In genomic region chr4:25799051-25799475, GRCm38 (mm10) we compare ENCODE assay signal across 8 mouse cellular contexts. TPM values are rescaled to one million over a fixed set of nuclear protein-coding genes. Genes with fewer than 3 reads are reported as not detected.
DNase-seq lines count a peak whose midpoint lies in the region; ATAC-seq and TF ChIP-seq lines count a peak whose summit lies in the region.

No protein-coding gene starts in this region.

- H3K9ac ChIP-seq in forebrain, postnatal 0 days: peak overlapping the region; percentile 93
- H3K9ac ChIP-seq in limb, embryonic 13.5 days: peak overlapping the region; percentile 66

- peak overlapping the region; percentile 63 for H3K4me3 ChIP-seq in heart, embryonic 10.5 days
- peak overlapping the region; percentile 65 for H3K4me3 ChIP-seq in forebrain, postnatal 0 days (ENCODE audit: low read depth, low read length)
- peak overlapping the region; percentile 51 for H3K4me3 ChIP-seq in limb, embryonic 13.5 days

- no peak for DNase-seq in heart, embryonic 10.5 days (ENCODE audit: low spot score)
- DNase-seq in heart, adult 8-10 months (ENCODE audit: low spot score): no peak
- peak; percentile 53 for DNase-seq in ES-CJ7 (ENCODE audit: low read depth, low spot score)
- DNase-seq in forebrain, postnatal 0 days: no peak
- DNase-seq in gastrocnemius, postnatal 25 days: no peak
- no peak for DNase-seq in adrenal gland, adult 18-20 months (ENCODE audit: low spot score in 2 of 2)
- no peak for DNase-seq in lung, postnatal 4 days

- no peaks in the 10 kb centered on the region for H3K9me3 ChIP-seq in heart, embryonic 10.5 days
- H3K9me3 ChIP-seq in forebrain, postnatal 0 days (ENCODE audit: low read length): no peaks in the 10 kb centered on the region
- no peaks in the 10 kb centered on the region for H3K9me3 ChIP-seq in limb, embryonic 13.5 days

- H3K27ac ChIP-seq in heart, embryonic 10.5 days: 0 out of 2 replicates have a peak overlapping the region, but pooled peaks have one; percentile 31
- peak overlapping the region; percentile 93 for H3K27ac ChIP-seq in forebrain, postnatal 0 days (ENCODE audit: low read depth, low read length)
- no peak overlapping the region for H3K27ac ChIP-seq in limb, embryonic 13.5 days

- H3K4me1 ChIP-seq in heart, embryonic 10.5 days: peaks cover 11% of the 10 kb centered on the region; the same call in 1 of the 2 replicates
- no peaks in the 10 kb centered on the region for H3K4me1 ChIP-seq in forebrain, postnatal 0 days (ENCODE audit: insufficient read depth)
- H3K4me1 ChIP-seq in limb, embryonic 13.5 days: peaks cover 11% of the 10 kb centered on the region

- peak; percentile 16; the same call in 1 of the 2 replicates for ATAC-seq in forebrain, postnatal 0 days
- peak; percentile 42; the same call in 1 of the 2 replicates for ATAC-seq in limb, embryonic 13.5 days (ENCODE audit: low FRiP score, low read depth)

- peak overlapping the region; percentile 71 for H3K4me2 ChIP-seq in forebrain, postnatal 0 days (ENCODE audit: low read depth)
- peak overlapping the region; percentile 93 for H3K4me2 ChIP-seq in limb, embryonic 13.5 days (replicated peaks)

- no peak for TF ChIP-seq CTCF in forebrain, postnatal 0 days (IDR thresholded peaks at IDR 0.05; ENCODE audit: low read depth)

- H3K27me3 ChIP-seq in heart, embryonic 10.5 days (ENCODE audit: insufficient read depth, poor library complexity, severe bottlenecking): peaks cover 11% of the 10 kb centered on the region
- no peaks in the 10 kb centered on the region for H3K27me3 ChIP-seq in forebrain, postnatal 0 days (ENCODE audit: insufficient read depth, low read length)
- peaks cover 34% of the 10 kb centered on the region for H3K27me3 ChIP-seq in limb, embryonic 13.5 days

- no peaks in the 10 kb centered on the region for H3K36me3 ChIP-seq in heart, embryonic 10.5 days
- no peaks in the 10 kb centered on the region for H3K36me3 ChIP-seq in forebrain, postnatal 0 days (ENCODE audit: insufficient read depth)
- no peaks in the 10 kb centered on the region for H3K36me3 ChIP-seq in limb, embryonic 13.5 days

- 1% methylated on average over 7 of the region's 7 CpGs for WGBS in heart, embryonic 10.5 days
- WGBS in forebrain, postnatal 0 days: under 1% methylated on average over 7 of the region's 7 CpGs
- under 1% methylated on average over 7 of the region's 7 CpGs for WGBS in limb, embryonic 13.5 days

RNA-seq across cellular contexts. Expression of gene Fut9, which starts 1.0 kb away (rescaled TPM):
- polyA plus RNA-seq in heart, embryonic 10.5 days (2016; fragmentation: Nextera tagmentation; extraction: Ambion mirVana): 0.05 and 0.06 TPM in 2 replicates
- under 1 TPM in 1 of 4 experiments, not detected in 3; 0.03 TPM for total RNA-seq in heart, adult 8-10 months (2022)
- 46.5 and 46.6 TPM in 2 replicates for total RNA-seq in forebrain, postnatal 0 days (2014; rRNA removed)
- polyA plus RNA-seq in forebrain, postnatal 0 days (2015; fragmentation: Nextera tagmentation; extraction: Ambion mirVana): 11.6 and 19.3 TPM in 2 replicates
- 0.25 and 0.26 TPM in 2 replicates for polyA plus RNA-seq in limb, embryonic 13.5 days (2015; fragmentation: Nextera tagmentation; extraction: Ambion mirVana)
- total RNA-seq in gastrocnemius, postnatal 25 days (2021): not detected
- total RNA-seq in adrenal gland, adult 18-20 months (2021): under 1 TPM; 0.22 to 0.43 TPM

Comparison
In these comparisons a context has a peak if more than half of its experiments do, and no peak if none do; other contexts are left out.
1. RNA of gene Fut9, which starts 1.0 kb away (total RNA-seq): 46.5 to 46.6 TPM in forebrain, postnatal 0 days; 0.22 to 0.43 TPM in adrenal gland, adult 18-20 months, 0.03 TPM in heart, adult 8-10 months and not detected in gastrocnemius, postnatal 25 days; every median in the first group is over 10 times any median in the second.
2. Peak in every context shown above with its lines, with median percentiles within 50 percentile points of each other: H3K4me3 ChIP-seq.